Comparison of ENCODE assay signal across 8 mouse cellular contexts in the genomic region with DNA sequence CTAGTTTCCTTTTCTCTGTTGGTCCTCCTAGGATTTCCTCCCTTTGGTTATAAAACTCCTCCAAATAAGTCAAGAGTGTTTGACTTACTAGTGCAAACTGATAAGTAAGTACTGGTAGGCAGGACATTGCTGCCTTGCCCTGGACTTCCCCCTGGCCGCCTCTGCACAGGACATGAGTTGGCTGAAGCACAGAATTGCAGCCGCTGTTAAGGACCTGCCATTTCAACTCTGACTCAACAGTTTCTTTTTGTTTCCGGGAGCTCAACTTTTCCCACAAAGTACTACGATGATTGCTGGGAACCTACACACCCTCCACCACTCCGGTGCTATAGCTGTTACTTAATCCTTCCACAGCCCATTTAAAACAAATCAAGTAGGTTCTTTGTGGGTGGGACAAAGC. TPM values are rescaled to one million over a fixed set of nuclear protein-coding genes. Genes with fewer than 3 reads are reported as not detected.
DNase-seq lines count a peak whose midpoint lies in the region; ATAC-seq lines count a peak whose summit lies in the region.

No protein-coding gene starts in this region.

- H3K9me3 ChIP-seq in heart, embryonic 12.5 days (replicated peaks): no peaks in the 10 kb centered on the region
- no peaks in the 10 kb centered on the region for H3K9me3 ChIP-seq in liver, embryonic 11.5 days (ENCODE audit: control insufficient read depth, low read length)

- H3K27ac ChIP-seq in heart, embryonic 12.5 days (ENCODE audit: poor library complexity, severe bottlenecking): no peak overlapping the region
- H3K27ac ChIP-seq in liver, embryonic 11.5 days (ENCODE audit: low read depth, low read length): no peak overlapping the region

- H3K9ac ChIP-seq in heart, embryonic 12.5 days: no peak overlapping the region
- no peak overlapping the region for H3K9ac ChIP-seq in liver, embryonic 11.5 days (ENCODE audit: low read depth, low read length)

- WGBS in heart, embryonic 12.5 days: 35% methylated on average over 5 of the region's 5 CpGs
- WGBS in liver, embryonic 11.5 days: 63% methylated on average over 5 of the region's 5 CpGs

- DNase-seq in urinary bladder, postnatal 36 days (ENCODE audit: low spot score in 2 of 2): peak; percentile 28 to 68
- no peak for DNase-seq in urinary bladder, postnatal 10 days (ENCODE audit: low spot score)
- DNase-seq in liver, embryonic 11.5 days (ENCODE audit: low spot score): no peak
- DNase-seq in yolk sac, embryonic 10.5 days (ENCODE audit: low spot score): peak; percentile 69
- DNase-seq in neural tube, embryonic 10.5 days (ENCODE audit: extremely low spot score, low spot score): no peak
- DNase-seq in spleen, adult 12 weeks (ENCODE audit: low spot score): no peak
- DNase-seq in cerebellum, adult 9-11 months: no peak

- no peak overlapping the region for H3K4me3 ChIP-seq in heart, embryonic 12.5 days
- no peak overlapping the region for H3K4me3 ChIP-seq in liver, embryonic 11.5 days (ENCODE audit: low read depth, low read length)

- peaks cover 44% of the 10 kb centered on the region for H3K36me3 ChIP-seq in heart, embryonic 12.5 days
- peaks cover 13% of the 10 kb centered on the region for H3K36me3 ChIP-seq in liver, embryonic 11.5 days (ENCODE audit: control insufficient read depth, insufficient read depth, low read length)

- 0 out of 2 replicates have a peak, but pooled peaks have one; percentile 63 for ATAC-seq in heart, embryonic 12.5 days (ENCODE audit: insufficient number of reproducible peaks, low FRiP score)
- peak; percentile 47; the same call in 1 of the 2 replicates for ATAC-seq in liver, embryonic 11.5 days (replicated peaks; ENCODE audit: low FRiP score)

- H3K27me3 ChIP-seq in heart, embryonic 12.5 days (replicated peaks): no peaks in the 10 kb centered on the region
- H3K27me3 ChIP-seq in liver, embryonic 11.5 days (replicated peaks; ENCODE audit: control insufficient read depth, insufficient read depth, low read length): no peaks in the 10 kb centered on the region

- H3K4me2 ChIP-seq in heart, embryonic 12.5 days: no peak overlapping the region
- H3K4me2 ChIP-seq in liver, embryonic 11.5 days: no peak overlapping the region

- H3K4me1 ChIP-seq in heart, embryonic 12.5 days (replicated peaks): peaks cover 18% of the 10 kb centered on the region
- no peaks in the 10 kb centered on the region for H3K4me1 ChIP-seq in liver, embryonic 11.5 days (replicated peaks; ENCODE audit: control insufficient read depth, insufficient read depth, low read length)

RNA-seq across cellular contexts. Expression of a gene that starts 30.8 kb away (rescaled TPM):
- 47.4 TPM in 2 replicates for polyA plus RNA-seq in heart, embryonic 12.5 days (2016; fragmentation: Nextera tagmentation; extraction: Ambion mirVana)
- polyA plus RNA-seq in liver, embryonic 11.5 days (2014; fragmentation: Nextera tagmentation; extraction: Ambion mirVana): 22.3 and 27.2 TPM in 2 replicates

RNA-seq across cellular contexts. Expression of a gene that starts 54.6 kb away (rescaled TPM):
- polyA plus RNA-seq in heart, embryonic 12.5 days (2016; fragmentation: Nextera tagmentation; extraction: Ambion mirVana): 60.1 and 63.9 TPM in 2 replicates
- 84.1 and 89.8 TPM in 2 replicates for polyA plus RNA-seq in liver, embryonic 11.5 days (2014; fragmentation: Nextera tagmentation; extraction: Ambion mirVana)

Comparison
In these comparisons a context has a peak if more than half of its experiments do, and no peak if none do; other contexts are left out.
1. DNase-seq: peak in urinary bladder, postnatal 36 days (2 of 2) and yolk sac, embryonic 10.5 days (single experiment); none in urinary bladder, postnatal 10 days (single experiment), liver, embryonic 11.5 days (single experiment), neural tube, embryonic 10.5 days (single experiment), spleen, adult 12 weeks (single experiment) and cerebellum, adult 9-11 months (single experiment).